8 mouse cellular contexts compared by ENCODE assay signal in genomic region chr1:73955259-73955842, GRCm38 (mm10).
DNase-seq lines count a peak whose midpoint lies in the region; ATAC-seq lines count a peak whose summit lies in the region.

No protein-coding gene starts in this region.

- H3K4me3 ChIP-seq in liver, embryonic 11.5 days (ENCODE audit: low read depth, low read length): no peak overlapping the region
- no peak overlapping the region for H3K4me3 ChIP-seq in kidney, embryonic 14.5 days (ENCODE audit: low read length)
- H3K4me3 ChIP-seq in macrophage (ENCODE audit: inconsistent target): no peak overlapping the region

- H3K9ac ChIP-seq in liver, embryonic 11.5 days (ENCODE audit: low read depth, low read length): no peak overlapping the region
- H3K9ac ChIP-seq in kidney, embryonic 14.5 days (ENCODE audit: low read depth, low read length): no peak overlapping the region

- no peaks in the 10 kb centered on the region for H3K9me3 ChIP-seq in liver, embryonic 11.5 days (ENCODE audit: control insufficient read depth, low read length)
- no peaks in the 10 kb centered on the region for H3K9me3 ChIP-seq in kidney, embryonic 14.5 days (ENCODE audit: control insufficient read depth, low read length)

- peak; percentile 28 for DNase-seq in liver
- DNase-seq in liver, embryonic 11.5 days (ENCODE audit: low spot score): no peak
- DNase-seq in gastrocnemius, postnatal 25 days: peak; percentile 63
- DNase-seq in spleen, postnatal 14 days (ENCODE audit: low spot score in 2 of 2): no peak
- no peak for DNase-seq in c-Kit-positive CD71-positive TER-119-positive erythroid progenitor cells, embryonic 14.5 days (ENCODE audit: low spot score)
- no peak for DNase-seq in spleen, adult 12 weeks (ENCODE audit: low spot score)

- WGBS in liver, embryonic 11.5 days: 23% methylated on average over 4 of the region's 4 CpGs
- 28% methylated on average over 4 of the region's 4 CpGs for WGBS in kidney, embryonic 14.5 days
- WGBS in macrophage (ENCODE audit: missing documents): 58% methylated on average over 3 of the region's 4 CpGs

- H3K4me1 ChIP-seq in liver, embryonic 11.5 days (replicated peaks; ENCODE audit: control insufficient read depth, insufficient read depth, low read length): peaks cover 6% of the 10 kb centered on the region
- H3K4me1 ChIP-seq in kidney, embryonic 14.5 days (ENCODE audit: control insufficient read depth, insufficient read depth, low read length): peaks cover 14% of the 10 kb centered on the region; the same call in 1 of the 2 replicates

- H3K27ac ChIP-seq in liver, embryonic 11.5 days (ENCODE audit: low read depth, low read length): no peak overlapping the region; the same call in 1 of the 2 replicates
- peak overlapping the region; percentile 73 for H3K27ac ChIP-seq in kidney, embryonic 14.5 days (ENCODE audit: low read depth, low read length)
- peak overlapping the region; percentile 31 for H3K27ac ChIP-seq in macrophage

- ATAC-seq in liver, embryonic 11.5 days (replicated peaks; ENCODE audit: low FRiP score): no peak; the same call in 1 of the 2 replicates
- ATAC-seq in kidney, embryonic 14.5 days (ENCODE audit: low FRiP score, low TSS enrichment): no peak

- H3K4me2 ChIP-seq in liver, embryonic 11.5 days: no peak overlapping the region
- no peak overlapping the region for H3K4me2 ChIP-seq in kidney, embryonic 14.5 days (replicated peaks; ENCODE audit: low read depth, low read length)

- peaks cover 3% of the 10 kb centered on the region; the same call in 1 of the 2 replicates for H3K36me3 ChIP-seq in liver, embryonic 11.5 days (ENCODE audit: control insufficient read depth, insufficient read depth, low read length)
- H3K36me3 ChIP-seq in kidney, embryonic 14.5 days (ENCODE audit: control insufficient read depth, insufficient read depth, low read length): peaks cover 26% of the 10 kb centered on the region
- H3K36me3 ChIP-seq in macrophage (ENCODE audit: inconsistent target): peaks cover 19% of the 10 kb centered on the region; the same call in 1 of the 2 replicates

- no peaks in the 10 kb centered on the region for H3K27me3 ChIP-seq in liver, embryonic 11.5 days (replicated peaks; ENCODE audit: control insufficient read depth, insufficient read depth, low read length)
- no peaks in the 10 kb centered on the region for H3K27me3 ChIP-seq in kidney, embryonic 14.5 days (ENCODE audit: control insufficient read depth, insufficient read depth, low read length)

- no peaks in the 10 kb centered on the region for H3K79me2 ChIP-seq in macrophage (ENCODE audit: inconsistent target)

Comparison
In these comparisons a context has a peak if more than half of its experiments do, and no peak if none do; other contexts are left out.
1. DNase-seq: peak in liver (single experiment) and gastrocnemius, postnatal 25 days (single experiment); none in liver, embryonic 11.5 days (single experiment), spleen, postnatal 14 days (0 of 2), c-Kit-positive CD71-positive TER-119-positive erythroid progenitor cells, embryonic 14.5 days (single experiment) and spleen, adult 12 weeks (single experiment).